Mouse (Mus musculus): Measurements from ENCODE around the gene Gm5460.

Gene Gm5460

GRCm38 (mm10) chr14:34077222-34077621, 60.7 kb downstream of the Gm5460 start:
- no peak for DNase-seq

- DNase-seq: no peak
These were observed 61.7 kb downstream of the Gm5460 start for GRCm38 (mm10) chr14:34078293-34078692.

GRCm38 (mm10) chr14:34080321-34080997, 63.9 kb downstream of the Gm5460 start:
- peak; percentile 66 to 86 for DNase-seq

GRCm38 (mm10) chr14:34085731-34086130, 69.2 kb downstream of the Gm5460 start, which contains the start of gene Anxa8:
TSS of gene Anxa8 (plus strand) at chr14:34085981.
- DNase-seq: no peak

GRCm38 (mm10) chr14:34086806-34087205, 70.2 kb downstream of the Gm5460 start:
- no peak for DNase-seq

GRCm38 (mm10) chr14:34087856-34088398, 71.4 kb downstream of the Gm5460 start:
- DNase-seq: no peak

- no peak for DNase-seq
These were observed 73.2 kb downstream of the Gm5460 start for GRCm38 (mm10) chr14:34089796-34090195.

- no peak for DNase-seq
These were observed 74.9 kb downstream of the Gm5460 start for GRCm38 (mm10) chr14:34091475-34091874.

GRCm38 (mm10) chr14:34092856-34093255, 76.3 kb downstream of the Gm5460 start:
- no peak for DNase-seq

GRCm38 (mm10) chr14:34096161-34096560, 79.6 kb downstream of the Gm5460 start:
- no peak for DNase-seq

All from kidney, postnatal 36 days (tissue).